Mouse (Mus musculus) forebrain, embryonic 10.5 days (tissue): Measurements from ENCODE around the gene Capns1. TPM values are rescaled to one million over a fixed set of nuclear protein-coding genes. Genes with fewer than 3 reads are reported as not detected.

Experiments used
- DNase-seq: peaks from one replicate; pipeline ENCODE4 v3.0.0-alpha.2; 2017; ENCODE audit warnings: low spot score; ENCODE audit errors: extremely low spot score
- H3K27ac ChIP-seq: fragments of 300-500 bp; sonication (generic); 2 replicates; pipeline ENCODE4 v1.5.1; 2016; ENCODE audit warnings: mild to moderate bottlenecking
- H3K27me3 ChIP-seq: fragments of 300-500 bp; sonication (generic); 2 replicates; pipeline ENCODE4 v1.6.1; 2016; ENCODE audit warnings: mild to moderate bottlenecking; ENCODE audit not compliant: poor library complexity, severe bottlenecking
- H3K36me3 ChIP-seq: fragments of 300-500 bp; sonication (generic); replicated peaks from 2 replicates; pipeline ENCODE4 v1.6.1; 2016; ENCODE audit warnings: mild to moderate bottlenecking, moderate library complexity
- H3K4me1 ChIP-seq: fragments of 300-500 bp; sonication (generic); 2 replicates; pipeline ENCODE4 v1.6.1; 2016
- H3K4me3 ChIP-seq: fragments of 300-500 bp; sonication (generic); 2 replicates; pipeline ENCODE4 v1.5.1; 2016; ENCODE audit warnings: mild to moderate bottlenecking, moderate library complexity
- H3K9me3 ChIP-seq: fragments of 300-500 bp; sonication (generic); 2 replicates; pipeline ENCODE4 v1.6.1; 2016; ENCODE audit warnings: mild to moderate bottlenecking, moderate library complexity
- WGBS: fragments of 180-500 bp; shearing (Covaris S2); methylation state at CpG from one replicate; pipeline ENCODE4 v1.1.7; 2016; 5-methylcytosine and 5-hydroxymethylcytosine counted together
- polyA plus RNA-seq: library from polyadenylated mRNA; unstranded; fragments of >200 nt; fragmentation: Nextera tagmentation; extraction: Ambion mirVana; gene quantifications from 2 replicates; pipeline ENCODE4 v1.2.1, GENCODE M21; 2016

Gene Capns1
- polyA plus RNA-seq, 1 experiment from 2014 or later: 51.2 TPM

- Histone ChIP-seq H3K27me3 (no peaks in the 10 kb centered on the region), H3K27ac (peak overlapping the region; percentile 91), H3K4me1 (peaks cover 10% of the 10 kb centered on the region), H3K36me3 (peaks cover 58% of the 10 kb centered on the region), H3K4me3 (peak overlapping the region; percentile 67), H3K9me3 (peaks cover 37% of the 10 kb centered on the region)
- WGBS: 2% methylated on average over 35 of the region's 35 CpGs
- peak; percentile 92 for DNase-seq
These were observed 54.9 kb downstream of the Capns1 start for GRCm38 (mm10) chr7:30143555-30144209.

GRCm38 (mm10) chr7:30143170-30143554 is 55.4 kb downstream of the Capns1 start:
- DNase-seq: no peak
- H3K4me3 ChIP-seq: peak overlapping the region; percentile 67
- no peaks in the 10 kb centered on the region for H3K27me3 ChIP-seq
- H3K4me1 ChIP-seq: peaks cover 10% of the 10 kb centered on the region
- H3K27ac ChIP-seq: peak overlapping the region; percentile 91
- peaks cover 31% of the 10 kb centered on the region for H3K9me3 ChIP-seq
- WGBS: 15% methylated on average over 8 of the region's 8 CpGs
- H3K36me3 ChIP-seq: peaks cover 57% of the 10 kb centered on the region

Other genes starting within 250 kb of the Capns1 start
- gene Zfp74, start 244.7 kb downstream of the Capns1 start, polyA plus RNA-seq: 13.5 and 13.8 TPM in 2 replicates
- 22.7 and 25.0 TPM in 2 replicates for gene Zfp568, start 214.9 kb downstream of the Capns1 start, polyA plus RNA-seq
- 2.8 and 3.6 TPM in 2 replicates for gene Zfp14, start 147.4 kb downstream of the Capns1 start, polyA plus RNA-seq
- gene Zfp82, start 125.9 kb downstream of the Capns1 start, polyA plus RNA-seq: 5.9 and 6.4 TPM in 2 replicates
- 2.2 and 2.8 TPM in 2 replicates for gene Gm26920, start 108.4 kb downstream of the Capns1 start, polyA plus RNA-seq
- gene Zfp566, start 108.3 kb downstream of the Capns1 start, polyA plus RNA-seq: 17.3 and 18.1 TPM in 2 replicates
- 104 TPM in 2 replicates for gene Zfp260, start 104.0 kb downstream of the Capns1 start, polyA plus RNA-seq
- gene Zfp382, start 76.9 kb downstream of the Capns1 start, polyA plus RNA-seq: 10.7 and 11.5 TPM in 2 replicates
- 20.3 and 21.1 TPM in 2 replicates for gene Zfp146, start 29.1 kb downstream of the Capns1 start, polyA plus RNA-seq
- gene Cox7a1, start 14.7 kb downstream of the Capns1 start, polyA plus RNA-seq: 4.0 and 4.5 TPM in 2 replicates
- 163 and 169 TPM in 2 replicates for gene Polr2i, start 33.1 kb upstream of the Capns1 start, polyA plus RNA-seq
- 248 and 257 TPM in 2 replicates for gene Tbcb, start 33.5 kb upstream of the Capns1 start, polyA plus RNA-seq
- gene Ovol3, start 36.9 kb upstream of the Capns1 start, polyA plus RNA-seq: not detected in 2 replicates
- 0.38 and 0.48 TPM in 2 replicates for gene Thap8, start 81.3 kb upstream of the Capns1 start, polyA plus RNA-seq
- gene Wdr62, start 81.6 kb upstream of the Capns1 start, polyA plus RNA-seq: 18.7 and 20.3 TPM in 2 replicates
- gene Clip3, start 92.9 kb upstream of the Capns1 start, polyA plus RNA-seq: 52.8 and 53.1 TPM in 2 replicates
- gene Alkbh6, start 109.9 kb upstream of the Capns1 start, polyA plus RNA-seq: 82.3 and 90.2 TPM in 2 replicates
- gene Syne4, start 116.0 kb upstream of the Capns1 start, polyA plus RNA-seq: 29.8 and 32.8 TPM in 2 replicates
- gene E130208F15Rik, start 122.9 kb upstream of the Capns1 start, polyA plus RNA-seq: 3.0 and 3.2 TPM in 2 replicates
- 17.3 and 19.5 TPM in 2 replicates for gene Sdhaf1, start 125.1 kb upstream of the Capns1 start, polyA plus RNA-seq
- gene Lrfn3, start 164.0 kb upstream of the Capns1 start, polyA plus RNA-seq: 5.3 and 5.6 TPM in 2 replicates
- gene Tyrobp, start 214.9 kb upstream of the Capns1 start, polyA plus RNA-seq: 10.4 and 12.1 TPM in 2 replicates
- 0.38 TPM in 1 of 2 replicates, not detected in the other for gene Hcst, start 221.0 kb upstream of the Capns1 start, polyA plus RNA-seq
- gene Nfkbid, start 222.9 kb upstream of the Capns1 start, polyA plus RNA-seq: 1.3 and 1.5 TPM in 2 replicates
- 25.4 and 33.7 TPM in 2 replicates for gene Aplp1, start 246.7 kb upstream of the Capns1 start, polyA plus RNA-seq